Mouse (Mus musculus) v-Abl transformed pro-B cells (cell line): Measurements from ENCODE around the gene 1700018B08Rik.

ENCODE experiments used
- in situ Hi-C, 2 experiments: fragments of 400-800 bp; cut with MboI; formaldehyde crosslinking; loops; one replicate each; pipeline ENCODE4 v1.15.1; 2025; ENCODE audit not compliant: unreplicated experiment in 2 of 2

The 1700018B08Rik gene

GRCm38 (mm10) chr8:121570335-121570734, 26.2 kb upstream of the 1700018B08Rik start:
- in situ Hi-C loops = no loop called here

- in situ Hi-C loops = no loop called here
Measured at GRCm38 (mm10) chr8:121568321-121568720, 24.2 kb upstream of the 1700018B08Rik start.

GRCm38 (mm10) chr8:121563701-121564100, 19.6 kb upstream of the 1700018B08Rik start:
- in situ Hi-C loops = no loop called here

GRCm38 (mm10) chr8:121562941-121563351, 18.8 kb upstream of the 1700018B08Rik start:
- in situ Hi-C loops = no loop called here

- in situ Hi-C loops = no loop called here
Measured at GRCm38 (mm10) chr8:121561636-121562345, 17.7 kb upstream of the 1700018B08Rik start.

- in situ Hi-C loops = no loop called here
Measured at GRCm38 (mm10) chr8:121560432-121561100, 16.4 kb upstream of the 1700018B08Rik start.

GRCm38 (mm10) chr8:121559801-121560200, 15.7 kb upstream of the 1700018B08Rik start:
- in situ Hi-C loops = no loop called here

GRCm38 (mm10) chr8:121558538-121558937, 14.4 kb upstream of the 1700018B08Rik start:
- in situ Hi-C loops = no loop called here

GRCm38 (mm10) chr8:121557746-121558145, 13.6 kb upstream of the 1700018B08Rik start:
- in situ Hi-C loops = no loop called here

- in situ Hi-C loops = no loop called here
Measured at GRCm38 (mm10) chr8:121553831-121554475, 9.8 kb upstream of the 1700018B08Rik start.

GRCm38 (mm10) chr8:121552506-121552905, 8.4 kb upstream of the 1700018B08Rik start:
- in situ Hi-C loops = no loop called here

GRCm38 (mm10) chr8:121551065-121551985, 7.2 kb upstream of the 1700018B08Rik start:
- in situ Hi-C loops = no loop called here

- in situ Hi-C loops = no loop called here
Measured at GRCm38 (mm10) chr8:121550056-121550455, 5.9 kb upstream of the 1700018B08Rik start.

GRCm38 (mm10) chr8:121547132-121547531, 3.0 kb upstream of the 1700018B08Rik start:
- in situ Hi-C loops = loop anchor here (5.0 kb wide), 3 partner anchors 45 to 140 kb away; partner anchors contain the start of gene Map1lc3b (in 1 of the 2)

- in situ Hi-C loops = loop anchor here (5.0 kb wide), 3 partner anchors 47 to 142 kb away; partner anchors contain the start of gene Map1lc3b (in 1 of the 2)
Measured at GRCm38 (mm10) chr8:121544936-121545335, 816 bp upstream of the 1700018B08Rik start.

- in situ Hi-C loops = no loop called here
Measured at GRCm38 (mm10) chr8:121542901-121543300, 1.2 kb downstream of the 1700018B08Rik start.

- in situ Hi-C loops = no loop called here
Measured at GRCm38 (mm10) chr8:121541862-121542261, 2.3 kb downstream of the 1700018B08Rik start.

- in situ Hi-C loops = no loop called here
Measured at GRCm38 (mm10) chr8:121532381-121532780, 11.7 kb downstream of the 1700018B08Rik start.

- in situ Hi-C loops = no loop called here
Measured at GRCm38 (mm10) chr8:121530639-121531038, 13.5 kb downstream of the 1700018B08Rik start.

GRCm38 (mm10) chr8:121528790-121529189, 15.3 kb downstream of the 1700018B08Rik start:
- in situ Hi-C loops = no loop called here
